Mouse (Mus musculus) CH12F3 (cell line): ENCODE measurements at regions not wholly inside any gene's neighbourhood (a gene's known extent, or its start where the extent isn't known, plus 50 kb on each side); places are given as distances from the start of the nearest gene placed in this dataset.

Experiments
- in situ Hi-C: fragments of 300-500 bp; cut with MboI; formaldehyde crosslinking; loops from 2 replicates; pipeline ENCODE4 v1.14.3; 2020; ENCODE audit warnings: low sequenced_read_pairs

- in situ Hi-C loops: no loop called here
These were observed 60.7 kb downstream of the Ifng start for GRCm38 (mm10) chr10:118501571-118501970.

GRCm38 (mm10) chr10:118504811-118505210, 64.0 kb downstream of the Ifng start:
- in situ Hi-C loops: no loop called here

GRCm38 (mm10) chr10:118506154-118506553, 65.3 kb downstream of the Ifng start:
- in situ Hi-C loops: no loop called here

GRCm38 (mm10) chr10:118507630-118508029, 66.8 kb downstream of the Ifng start:
- in situ Hi-C loops: no loop called here

- in situ Hi-C loops: no loop called here
These were observed 76.0 kb downstream of the Ifng start for GRCm38 (mm10) chr10:118516839-118517238.

GRCm38 (mm10) chr10:118517995-118518394, 77.1 kb downstream of the Ifng start:
- in situ Hi-C loops: no loop called here

GRCm38 (mm10) chr10:118545966-118546365, 105.1 kb downstream of the Ifng start:
- in situ Hi-C loops: loop anchor here (25.0 kb wide), 1 partner anchor 384 kb away; no protein-coding TSS in a partner anchor

- in situ Hi-C loops: no loop called here
These were observed 109.4 kb downstream of the Ifng start for GRCm38 (mm10) chr10:118550201-118550600.

GRCm38 (mm10) chr10:118558848-118559247, 118.0 kb downstream of the Ifng start:
- in situ Hi-C loops: no loop called here

- in situ Hi-C loops: no loop called here
These were observed 123.2 kb downstream of the Ifng start for GRCm38 (mm10) chr10:118564041-118564440.

- in situ Hi-C loops: no loop called here
These were observed 123.9 kb downstream of the Ifng start for GRCm38 (mm10) chr10:118564528-118565268.

GRCm38 (mm10) chr10:118568617-118569016, 127.8 kb downstream of the Ifng start:
- in situ Hi-C loops: no loop called here

GRCm38 (mm10) chr10:118569424-118569823, 128.6 kb downstream of the Ifng start:
- in situ Hi-C loops: no loop called here

- in situ Hi-C loops: no loop called here
These were observed 132.4 kb downstream of the Ifng start for GRCm38 (mm10) chr10:118573247-118573646.

GRCm38 (mm10) chr10:118575570-118575969, 134.7 kb downstream of the Ifng start:
- in situ Hi-C loops: no loop called here

GRCm38 (mm10) chr10:118581376-118581775, 140.5 kb downstream of the Ifng start:
- in situ Hi-C loops: no loop called here

- in situ Hi-C loops: no loop called here
These were observed 145.0 kb downstream of the Ifng start for GRCm38 (mm10) chr10:118585821-118586220.

- in situ Hi-C loops: no loop called here
These were observed 147.4 kb downstream of the Ifng start for GRCm38 (mm10) chr10:118588198-118588597.

- in situ Hi-C loops: no loop called here
These were observed 152.0 kb downstream of the Ifng start for GRCm38 (mm10) chr10:118592648-118593368.

- in situ Hi-C loops: no loop called here
These were observed 155.4 kb downstream of the Ifng start for GRCm38 (mm10) chr10:118596206-118596605.

GRCm38 (mm10) chr10:118598497-118598896, 157.7 kb downstream of the Ifng start:
- in situ Hi-C loops: no loop called here

- in situ Hi-C loops: no loop called here
These were observed 158.4 kb downstream of the Ifng start for GRCm38 (mm10) chr10:118599197-118599596.
